In genomic region chr17:23563595-23564367, GRCm38 (mm10) we compare ENCODE assay signal across 8 mouse cellular contexts. TPM values are rescaled to one million over a fixed set of nuclear protein-coding genes. Genes with fewer than 3 reads are reported as not detected.
DNase-seq lines count a peak whose midpoint lies in the region; ATAC-seq lines count a peak whose summit lies in the region.

Zfp213 (minus strand) TSS chr17:23564238.

- H3K4me3 ChIP-seq in embryonic facial prominence, embryonic 14.5 days (ENCODE audit: low read depth, low read length) = peak within 1 kb of the TSS; percentile 88
- peak within 1 kb of the TSS; percentile 80 for H3K4me3 ChIP-seq in kidney, embryonic 14.5 days (ENCODE audit: low read length)
- peak within 1 kb of the TSS; percentile 60 for H3K4me3 ChIP-seq in limb, embryonic 15.5 days

- peak; percentile 96 for DNase-seq in 3T3-L1 (ENCODE audit: low read depth, low spot score)
- DNase-seq in adrenal gland, postnatal 4 days (ENCODE audit: low spot score in 2 of 2) = peak; percentile 87 to 89
- peak; percentile 98 for DNase-seq in embryonic facial prominence, embryonic 14.5 days (ENCODE audit: low spot score)
- DNase-seq in heart, adult 8-10 months (ENCODE audit: low spot score) = peak; percentile 95
- DNase-seq in monocyte, adult 2 months (ENCODE audit: low read depth in 1 of 2, low spot score in 2 of 2) = peak; percentile 80 to 87
- peak; percentile 94 for DNase-seq in spleen, postnatal 36 days (ENCODE audit: low spot score in 2 of 2)

- H3K36me3 ChIP-seq in embryonic facial prominence, embryonic 14.5 days (ENCODE audit: control insufficient read depth, insufficient read depth, low read length) = peaks cover 26% of the 10 kb centered on the region; the same call in 1 of the 2 replicates
- peaks cover 18% of the 10 kb centered on the region for H3K36me3 ChIP-seq in kidney, embryonic 14.5 days (ENCODE audit: control insufficient read depth, insufficient read depth, low read length)
- peaks cover 15% of the 10 kb centered on the region for H3K36me3 ChIP-seq in limb, embryonic 15.5 days

- H3K9me3 ChIP-seq in embryonic facial prominence, embryonic 14.5 days (ENCODE audit: control insufficient read depth, low read length) = no peaks in the 10 kb centered on the region
- no peaks in the 10 kb centered on the region for H3K9me3 ChIP-seq in kidney, embryonic 14.5 days (ENCODE audit: control insufficient read depth, low read length)
- H3K9me3 ChIP-seq in limb, embryonic 15.5 days = no peaks in the 10 kb centered on the region

- peak within 1 kb of the TSS; percentile 95 for H3K27ac ChIP-seq in embryonic facial prominence, embryonic 14.5 days (replicated peaks; ENCODE audit: low read depth, low read length)
- peak within 1 kb of the TSS; percentile 92 for H3K27ac ChIP-seq in kidney, embryonic 14.5 days (ENCODE audit: low read depth, low read length)
- peak within 1 kb of the TSS; percentile 95 for H3K27ac ChIP-seq in limb, embryonic 15.5 days

- 1% methylated on average over 55 of the region's 59 CpGs for WGBS in embryonic facial prominence, embryonic 14.5 days
- WGBS in kidney, embryonic 14.5 days = under 1% methylated on average over 59 of the region's 59 CpGs
- WGBS in limb, embryonic 15.5 days = under 1% methylated on average over 58 of the region's 59 CpGs

- H3K27me3 ChIP-seq in embryonic facial prominence, embryonic 14.5 days (replicated peaks; ENCODE audit: control insufficient read depth, insufficient read depth, low read length) = no peaks in the 10 kb centered on the region
- no peaks in the 10 kb centered on the region for H3K27me3 ChIP-seq in kidney, embryonic 14.5 days (ENCODE audit: control insufficient read depth, insufficient read depth, low read length)
- no peaks in the 10 kb centered on the region for H3K27me3 ChIP-seq in limb, embryonic 15.5 days

- peak within 1 kb of the TSS; percentile 70 for H3K4me2 ChIP-seq in embryonic facial prominence, embryonic 14.5 days (ENCODE audit: low read depth, low read length)
- H3K4me2 ChIP-seq in kidney, embryonic 14.5 days (replicated peaks; ENCODE audit: low read depth, low read length) = peak within 1 kb of the TSS; percentile 75
- H3K4me2 ChIP-seq in limb, embryonic 15.5 days = peak within 1 kb of the TSS; percentile 60

- H3K9ac ChIP-seq in embryonic facial prominence, embryonic 14.5 days (ENCODE audit: low read depth, low read length) = peak within 1 kb of the TSS; percentile 97
- peak within 1 kb of the TSS; percentile 94 for H3K9ac ChIP-seq in kidney, embryonic 14.5 days (ENCODE audit: low read depth, low read length)
- peak within 1 kb of the TSS; percentile 83 for H3K9ac ChIP-seq in limb, embryonic 15.5 days

- H3K4me1 ChIP-seq in embryonic facial prominence, embryonic 14.5 days (ENCODE audit: control insufficient read depth, insufficient read depth, low read length) = peaks cover 6% of the 10 kb centered on the region; the same call in 1 of the 2 replicates
- H3K4me1 ChIP-seq in kidney, embryonic 14.5 days (ENCODE audit: control insufficient read depth, insufficient read depth, low read length) = peaks cover 9% of the 10 kb centered on the region
- peaks cover 12% of the 10 kb centered on the region for H3K4me1 ChIP-seq in limb, embryonic 15.5 days

- peak; percentile 98 for ATAC-seq in embryonic facial prominence, embryonic 14.5 days (ENCODE audit: low read depth)
- peak; percentile 97 for ATAC-seq in kidney, embryonic 14.5 days (ENCODE audit: low FRiP score, low TSS enrichment)
- peak; percentile 94 for ATAC-seq in limb, embryonic 15.5 days (ENCODE audit: insufficient number of reproducible peaks, low FRiP score, low TSS enrichment, low read depth)

RNA-seq across cellular contexts. Expression of gene Zfp213, which starts in this region (rescaled TPM):
- total RNA-seq in adrenal gland, postnatal 4 days (2021) = 10 to 100 TPM in 1 of 2 experiments, 1 to 10 TPM in 1; 8.5 to 11.5 TPM
- 17.7 and 18.2 TPM in 2 replicates for polyA plus RNA-seq in embryonic facial prominence, embryonic 14.5 days (2014; fragmentation: Nextera tagmentation; extraction: Ambion mirVana)
- total RNA-seq in heart, adult 8-10 months (2022) = 1 to 10 TPM; 4.9 to 6.5 (median 5.8) TPM
- polyA plus RNA-seq in kidney, embryonic 14.5 days (2014; fragmentation: Nextera tagmentation; extraction: Ambion mirVana) = 19.5 and 24.9 TPM in 2 replicates
- 17.5 and 18.2 TPM in 2 replicates for polyA plus RNA-seq in limb, embryonic 15.5 days (2015; fragmentation: Nextera tagmentation; extraction: Ambion mirVana)

Comparison
In these comparisons a context has a peak if more than half of its experiments do, and no peak if none do; other contexts are left out.
1. Peak in every context shown above with its lines: DNase-seq, ATAC-seq, H3K4me3 ChIP-seq and H3K27ac ChIP-seq.